Mouse (Mus musculus): ENCODE data around the gene Cd84. TPM values are rescaled to one million over a fixed set of nuclear protein-coding genes. Genes with fewer than 3 reads are reported as not detected.

Cd84 gene
- 126 TPM for polyA plus RNA-seq (2017; shearing (Covaris generic))

DNA sequence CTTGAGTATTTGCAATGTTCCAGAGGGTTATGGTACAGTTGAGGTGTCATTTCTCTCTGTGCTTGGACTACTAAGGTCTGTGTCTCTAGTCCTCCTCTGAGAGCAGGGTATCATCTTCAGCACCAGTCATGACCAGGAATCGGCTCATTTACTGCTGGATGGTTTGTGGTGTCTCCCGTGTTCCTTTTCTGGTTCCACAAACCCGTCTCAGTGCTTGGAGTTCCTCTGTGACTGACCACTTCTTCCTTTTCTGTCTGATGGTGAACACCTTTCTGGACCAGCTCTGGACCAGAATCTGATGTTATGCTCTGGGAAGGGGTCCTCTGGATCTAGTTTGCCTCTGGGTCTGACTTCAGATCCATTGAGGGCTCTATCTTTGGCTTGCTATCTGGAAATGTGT, at the start of gene Cd84:
Cd84 (plus strand) TSS at position 210 of the 400 bp plus-strand sequence.

DNA sequence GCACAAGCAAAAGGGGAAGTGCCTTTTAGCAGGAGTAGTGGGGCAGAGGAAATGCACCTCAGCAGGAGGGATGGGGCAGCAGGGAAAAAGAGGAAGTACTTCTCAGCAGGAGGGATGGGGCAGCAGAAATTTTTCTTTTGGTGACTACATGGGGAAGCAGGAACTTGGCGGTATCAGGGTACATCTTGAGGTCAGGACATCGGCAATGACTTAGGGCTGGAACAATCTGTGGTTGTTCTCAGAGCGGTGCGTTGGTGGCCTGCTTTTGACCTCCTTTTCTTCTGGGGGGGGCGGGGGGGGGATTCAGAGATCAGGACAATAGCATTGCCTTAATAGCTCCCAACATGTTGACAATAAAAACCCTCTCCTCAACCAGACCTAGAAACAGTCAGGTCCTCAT, 55.9 kb downstream of the Cd84 start, which contains the start of gene Gm10521:
Gm10521 (plus strand) TSS at position 301 of the 400 bp plus-strand sequence.

DNA sequence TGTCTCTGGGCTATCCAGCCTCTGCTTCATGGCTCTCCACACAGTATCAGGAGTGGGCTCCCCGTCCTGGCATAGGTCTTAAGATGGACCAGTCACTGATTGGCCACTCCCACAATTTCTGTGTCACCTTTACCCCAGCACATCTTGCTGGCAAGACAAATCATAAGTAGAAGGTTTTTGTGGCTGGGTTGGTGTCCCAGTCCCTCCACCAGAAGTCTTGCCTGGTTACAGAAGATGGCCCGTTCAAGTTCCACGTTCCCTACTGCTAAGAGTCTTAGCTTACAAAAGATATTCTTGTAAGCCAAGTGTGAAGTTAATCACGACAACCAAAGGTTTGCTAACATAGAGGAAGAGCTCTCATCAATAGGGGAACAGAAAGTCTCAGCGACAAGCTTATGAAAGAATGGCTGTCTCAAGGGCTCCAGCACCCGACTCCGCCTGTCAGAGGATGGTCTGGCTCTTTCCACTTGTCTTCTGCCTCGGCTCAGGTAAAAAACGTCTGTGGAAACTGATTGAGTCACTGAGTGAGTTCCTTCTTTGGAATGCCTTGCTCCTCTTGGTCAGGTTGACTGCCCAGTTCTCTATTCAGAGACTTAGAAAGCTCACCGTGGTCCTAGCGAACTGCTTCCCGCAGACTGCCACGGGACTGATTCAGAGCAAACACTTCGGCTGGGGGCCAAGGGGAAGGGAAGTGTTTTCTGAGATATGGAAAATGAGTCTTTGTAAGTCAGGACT, 78.0 kb downstream of the Cd84 start, which contains the start of gene Slamf6:
Slamf6 (plus strand) TSS at position 211 of the 735 bp plus-strand sequence.

Other genes starting within 250 kb of the Cd84 start
- 104 TPM for gene Ly9, start 232.3 kb upstream of the Cd84 start, polyA plus RNA-seq (2017; shearing (Covaris generic))
- 37.7 TPM for gene Slamf7, start 186.7 kb upstream of the Cd84 start, polyA plus RNA-seq (2017; shearing (Covaris generic))
- gene Cd48, start 157.7 kb upstream of the Cd84 start, polyA plus RNA-seq (2017; shearing (Covaris generic)): 119 TPM
- gene Slamf1, start 72.6 kb upstream of the Cd84 start, polyA plus RNA-seq (2017; shearing (Covaris generic)): 74.8 TPM
- gene Gm10521, start 56.0 kb downstream of the Cd84 start, polyA plus RNA-seq (2017; shearing (Covaris generic)): 0.19 TPM
- gene Slamf6, start 77.8 kb downstream of the Cd84 start, polyA plus RNA-seq (2017; shearing (Covaris generic)): 455 TPM
- 0.15 TPM for gene Vangl2, start 188.7 kb downstream of the Cd84 start, polyA plus RNA-seq (2017; shearing (Covaris generic))
- gene Nhlh1, start 217.9 kb downstream of the Cd84 start, polyA plus RNA-seq (2017; shearing (Covaris generic)): not detected
- 171 TPM for gene Copa, start 242.8 kb downstream of the Cd84 start, polyA plus RNA-seq (2017; shearing (Covaris generic))
- 102 TPM for gene Ncstn, start 243.1 kb downstream of the Cd84 start, polyA plus RNA-seq (2017; shearing (Covaris generic))

Data from effector memory CD4-positive, alpha-beta T cell, adult 5 months (primary cell).